Mouse (Mus musculus) midbrain, embryonic 10.5 days (tissue): ENCODE results near the gene Muc2. TPM values are rescaled to one million over a fixed set of nuclear protein-coding genes. Genes with fewer than 3 reads are reported as not detected.

Experiments used
- DNase-seq: peaks from one replicate; pipeline ENCODE4 v3.0.0-alpha.2; 2017; ENCODE audit warnings: low spot score
- H3K27ac ChIP-seq: fragments of 300-500 bp; sonication (generic); replicated peaks from 2 replicates; pipeline ENCODE4 v1.5.1; 2016; ENCODE audit warnings: mild to moderate bottlenecking
- H3K27me3 ChIP-seq: fragments of 300-500 bp; sonication (generic); 2 replicates; pipeline ENCODE4 v1.6.1; 2016; ENCODE audit warnings: low read depth, mild to moderate bottlenecking; ENCODE audit not compliant: poor library complexity, severe bottlenecking
- H3K36me3 ChIP-seq: fragments of 300-500 bp; sonication (generic); 2 replicates; pipeline ENCODE4 v1.6.1; 2016; ENCODE audit warnings: mild to moderate bottlenecking, moderate library complexity
- H3K4me1 ChIP-seq: fragments of 300-500 bp; sonication (generic); 2 replicates; pipeline ENCODE4 v1.6.1; 2016
- H3K4me3 ChIP-seq: fragments of 300-500 bp; sonication (generic); 2 replicates; pipeline ENCODE4 v1.5.1; 2016; ENCODE audit warnings: mild to moderate bottlenecking, moderate library complexity
- H3K9me3 ChIP-seq: fragments of 300-500 bp; sonication (generic); replicated peaks from 2 replicates; pipeline ENCODE4 v1.6.1; 2016; ENCODE audit warnings: mild to moderate bottlenecking
- WGBS: fragments of 180-500 bp; shearing (Covaris S2); methylation state at CpG from one replicate; pipeline ENCODE4 v1.1.7; 2016; 5-methylcytosine and 5-hydroxymethylcytosine counted together
- polyA plus RNA-seq: library from polyadenylated mRNA; unstranded; fragments of >200 nt; fragmentation: Nextera tagmentation; extraction: Ambion mirVana; gene quantifications from 2 replicates; pipeline ENCODE4 v1.2.1, GENCODE M21; 2016

Gene Muc2
- polyA plus RNA-seq, 1 experiment from 2014 or later: 0.21 TPM

GRCm38 (mm10) chr7:141678922-141679321, 11.2 kb upstream of the Muc2 start:
- Histone ChIP-seq H3K27ac (no peak overlapping the region), H3K4me1 (peaks cover 4% of the 10 kb centered on the region; the same call in 1 of the 2 replicates), H3K9me3 (no peaks in the 10 kb centered on the region), H3K27me3 (no peaks in the 10 kb centered on the region), H3K36me3 (no peaks in the 10 kb centered on the region), H3K4me3 (no peak overlapping the region)
- no peak for DNase-seq
- 85% methylated on average over 4 of the region's 4 CpGs for WGBS

DNA sequence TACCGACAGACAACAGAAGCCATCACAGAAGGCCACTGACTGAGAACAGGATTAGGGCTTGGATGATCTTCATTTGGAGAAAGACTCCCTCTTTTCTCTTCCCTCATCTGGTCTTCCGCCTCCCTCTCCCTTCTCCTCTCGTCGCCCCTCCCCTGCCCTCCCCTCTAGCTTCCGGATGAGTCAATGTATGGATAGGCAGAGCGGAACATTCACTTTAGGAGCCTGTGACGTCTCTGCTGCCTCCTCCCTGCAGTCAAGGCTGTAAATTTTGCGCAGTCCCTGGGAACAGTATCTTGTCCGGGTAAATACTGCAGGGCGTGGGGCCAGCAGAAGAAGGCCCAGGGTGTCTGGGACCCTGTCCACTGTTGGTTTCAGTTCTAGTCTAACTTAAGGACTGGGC, 2.8 kb upstream of the Muc2 start:
- Histone ChIP-seq H3K4me1 (peaks cover 25% of the 10 kb centered on the region), H3K36me3 (no peaks in the 10 kb centered on the region), H3K4me3 (no peak overlapping the region), H3K27me3 (no peaks in the 10 kb centered on the region), H3K27ac (no peak overlapping the region), H3K9me3 (no peaks in the 10 kb centered on the region)
- WGBS: 62% methylated on average over 10 of the region's 10 CpGs
- DNase-seq: no peak

GRCm38 (mm10) chr7:141693591-141694273, 3.6 kb downstream of the Muc2 start:
- no peaks in the 10 kb centered on the region for H3K36me3 ChIP-seq
- peaks cover 15% of the 10 kb centered on the region; the same call in 1 of the 2 replicates for H3K27me3 ChIP-seq
- peak overlapping the region; percentile 31 for H3K4me3 ChIP-seq
- no peak overlapping the region for H3K27ac ChIP-seq
- peak; percentile 25 for DNase-seq
- 63% methylated on average over 30 of the region's 30 CpGs for WGBS
- peaks cover 23% of the 10 kb centered on the region for H3K4me1 ChIP-seq
- no peaks in the 10 kb centered on the region for H3K9me3 ChIP-seq

DNA sequence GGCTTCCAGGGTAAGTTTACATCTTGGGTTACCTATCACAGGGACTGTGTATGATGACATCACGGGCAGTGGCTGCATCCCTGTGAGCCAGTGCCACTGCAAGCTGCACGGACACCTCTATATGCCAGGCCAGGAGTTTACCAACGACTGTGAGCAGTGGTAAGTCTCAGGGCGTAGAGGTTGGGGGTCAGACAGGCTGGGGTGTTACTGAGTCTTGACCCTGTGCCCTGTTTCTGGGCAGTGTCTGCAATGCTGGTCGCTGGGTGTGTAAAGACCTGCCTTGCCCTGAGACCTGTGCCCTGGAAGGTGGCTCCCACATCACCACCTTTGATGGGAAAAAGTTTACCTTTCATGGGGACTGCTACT, 4.1 kb downstream of the Muc2 start:
- Histone ChIP-seq H3K9me3 (no peaks in the 10 kb centered on the region), H3K4me3 (no peak overlapping the region), H3K27me3 (peaks cover 15% of the 10 kb centered on the region; the same call in 1 of the 2 replicates), H3K27ac (no peak overlapping the region), H3K36me3 (no peaks in the 10 kb centered on the region), H3K4me1 (peaks cover 20% of the 10 kb centered on the region)
- 91% methylated on average over 5 of the region's 5 CpGs for WGBS
- DNase-seq: no peak

DNA sequence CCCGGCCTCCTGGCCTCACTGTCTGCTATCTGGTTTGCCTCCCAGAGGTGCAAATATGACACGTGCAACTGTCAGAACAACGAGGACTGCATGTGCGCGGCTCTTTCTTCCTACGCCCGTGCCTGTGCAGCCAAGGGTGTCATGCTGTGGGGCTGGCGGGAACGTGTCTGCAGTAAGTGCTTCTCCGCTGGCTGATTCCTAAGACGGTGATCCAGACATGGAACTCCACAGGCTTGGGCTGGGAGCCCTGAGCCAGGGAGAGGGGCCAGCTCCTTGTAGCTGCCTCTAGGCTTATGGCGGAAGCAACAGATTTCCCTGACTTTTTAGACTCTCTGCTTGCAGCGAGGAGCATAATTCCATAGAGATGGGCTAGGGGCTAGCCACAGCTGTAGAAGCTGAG, 6.4 kb downstream of the Muc2 start:
- H3K36me3 ChIP-seq: no peaks in the 10 kb centered on the region
- H3K27me3 ChIP-seq: peaks cover 15% of the 10 kb centered on the region; the same call in 1 of the 2 replicates
- DNase-seq: no peak
- H3K9me3 ChIP-seq: no peaks in the 10 kb centered on the region
- 0 out of 2 replicates have a peak overlapping the region, but pooled peaks have one; percentile 9 for H3K27ac ChIP-seq
- WGBS: 83% methylated on average over 13 of the region's 13 CpGs
- no peak overlapping the region for H3K4me3 ChIP-seq
- H3K4me1 ChIP-seq: peaks cover 8% of the 10 kb centered on the region

GRCm38 (mm10) chr7:141699556-141700220, 9.5 kb downstream of the Muc2 start:
- Histone ChIP-seq H3K27me3 (no peaks in the 10 kb centered on the region), H3K27ac (no peak overlapping the region), H3K36me3 (no peaks in the 10 kb centered on the region), H3K9me3 (no peaks in the 10 kb centered on the region), H3K4me1 (no peaks in the 10 kb centered on the region), H3K4me3 (no peak overlapping the region)
- 86% methylated on average over 8 of the region's 8 CpGs for WGBS
- no peak for DNase-seq

DNA sequence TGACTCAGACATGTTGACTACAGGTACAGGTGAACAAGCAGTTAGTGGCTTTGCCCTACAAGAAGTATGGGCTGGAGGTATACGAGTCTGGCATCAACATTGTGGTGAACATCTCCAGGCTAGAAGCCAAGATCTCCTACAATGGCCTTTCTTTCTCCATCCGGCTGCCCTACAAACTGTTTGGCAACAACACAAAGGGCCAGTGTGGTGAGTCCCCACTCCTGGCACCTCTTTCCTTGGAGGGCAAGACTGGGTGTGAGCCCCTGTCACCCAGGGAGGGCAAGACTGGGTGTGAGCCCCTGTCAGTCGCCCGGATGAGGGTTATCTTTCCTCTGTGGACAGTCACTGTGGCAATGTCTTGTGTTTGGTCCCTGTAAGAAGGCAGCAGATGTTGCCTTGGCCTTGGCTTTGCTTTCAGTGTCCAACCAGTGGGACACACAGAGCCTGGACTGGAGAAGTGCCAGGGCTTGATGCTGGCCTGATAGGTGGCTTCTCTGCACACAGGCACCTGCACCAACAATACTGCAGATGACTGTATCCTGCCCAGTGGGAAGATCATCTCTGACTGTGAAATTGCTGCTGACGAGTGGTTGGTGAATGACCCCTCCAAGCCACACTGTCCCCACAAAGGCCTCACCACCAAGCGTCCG, 57.4 kb downstream of the Muc2 start:
- DNase-seq: no peak
- Histone ChIP-seq H3K9me3 (no peaks in the 10 kb centered on the region), H3K4me1 (no peaks in the 10 kb centered on the region), H3K4me3 (no peak overlapping the region), H3K27me3 (no peaks in the 10 kb centered on the region), H3K36me3 (no peaks in the 10 kb centered on the region), H3K27ac (no peak overlapping the region)
- WGBS: 87% methylated on average over 7 of the region's 7 CpGs

GRCm38 (mm10) chr7:141752513-141752912, 62.4 kb downstream of the Muc2 start:
- H3K27me3 ChIP-seq: no peaks in the 10 kb centered on the region
- H3K27ac ChIP-seq: no peak overlapping the region
- DNase-seq: no peak
- H3K4me3 ChIP-seq: no peak overlapping the region
- H3K9me3 ChIP-seq: no peaks in the 10 kb centered on the region
- WGBS: 86% methylated on average over 6 of the region's 6 CpGs
- H3K4me1 ChIP-seq: no peaks in the 10 kb centered on the region
- H3K36me3 ChIP-seq: no peaks in the 10 kb centered on the region

GRCm38 (mm10) chr7:141755831-141756230, 65.7 kb downstream of the Muc2 start:
- no peaks in the 10 kb centered on the region for H3K9me3 ChIP-seq
- H3K27ac ChIP-seq: no peak overlapping the region
- no peak overlapping the region for H3K4me3 ChIP-seq
- H3K36me3 ChIP-seq: no peaks in the 10 kb centered on the region
- no peaks in the 10 kb centered on the region for H3K27me3 ChIP-seq
- peak; percentile 67 for DNase-seq
- H3K4me1 ChIP-seq: no peaks in the 10 kb centered on the region
- 60% methylated on average over 4 of the region's 4 CpGs for WGBS

GRCm38 (mm10) chr7:141758291-141758690, 68.2 kb downstream of the Muc2 start:
- no peaks in the 10 kb centered on the region for H3K4me1 ChIP-seq
- 82% methylated on average over 4 of the region's 4 CpGs for whole genome bisulfite sequencing
- H3K27ac ChIP-seq: no peak overlapping the region
- H3K9me3 ChIP-seq: no peaks in the 10 kb centered on the region
- no peak for DNase-seq
- H3K27me3 ChIP-seq: no peaks in the 10 kb centered on the region
- H3K4me3 ChIP-seq: no peak overlapping the region
- H3K36me3 ChIP-seq: no peaks in the 10 kb centered on the region

DNA sequence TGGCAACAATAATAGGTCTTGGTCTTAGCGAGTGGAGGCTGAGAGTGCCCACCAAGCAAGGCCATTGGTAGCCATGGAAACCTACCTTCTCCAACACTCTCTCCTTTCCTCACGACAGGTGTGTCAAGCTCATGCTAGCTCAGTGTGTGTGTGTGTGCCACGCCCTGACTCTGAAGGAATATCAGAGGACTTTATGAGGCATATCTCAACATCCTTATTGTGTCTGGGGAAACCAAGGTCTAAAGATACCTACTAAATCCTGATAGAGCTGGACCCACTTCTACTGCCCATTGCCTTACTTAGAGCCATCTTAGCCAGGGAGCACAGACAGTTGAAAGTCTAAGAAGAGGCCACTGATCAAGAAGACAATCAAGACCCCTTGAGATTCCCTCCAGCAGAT, 80.4 kb downstream of the Muc2 start:
- no peak for DNase-seq
- no peaks in the 10 kb centered on the region for H3K9me3 ChIP-seq
- H3K4me3 ChIP-seq: no peak overlapping the region
- peaks cover 16% of the 10 kb centered on the region for H3K4me1 ChIP-seq
- WGBS: 88% methylated on average over 3 of the region's 3 CpGs
- H3K36me3 ChIP-seq: no peaks in the 10 kb centered on the region
- no peak overlapping the region for H3K27ac ChIP-seq
- H3K27me3 ChIP-seq: no peaks in the 10 kb centered on the region

DNA sequence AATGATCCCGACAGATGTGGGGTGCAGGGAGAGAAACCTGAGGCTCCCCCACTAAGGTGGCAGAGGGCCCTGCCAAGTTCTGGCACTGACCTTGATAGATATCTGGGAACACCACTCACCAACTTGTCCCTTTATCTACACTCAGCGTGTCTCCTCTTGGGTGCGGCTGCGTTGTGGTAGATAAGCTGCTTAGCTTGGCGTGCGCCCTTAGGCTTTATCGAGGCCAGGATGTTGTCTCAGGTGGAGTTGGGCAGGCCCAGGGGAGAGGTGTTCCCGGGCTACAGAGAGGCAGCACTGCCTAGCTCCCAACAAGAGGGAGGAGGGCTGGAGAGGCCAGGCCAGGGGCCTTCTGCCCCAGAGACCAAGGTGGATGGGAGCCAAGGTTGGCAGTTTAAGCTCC, 80.8 kb downstream of the Muc2 start:
- Histone ChIP-seq H3K27me3 (no peaks in the 10 kb centered on the region), H3K4me1 (peaks cover 16% of the 10 kb centered on the region), H3K36me3 (no peaks in the 10 kb centered on the region), H3K9me3 (no peaks in the 10 kb centered on the region), H3K27ac (no peak overlapping the region), H3K4me3 (no peak overlapping the region)
- 85% methylated on average over 8 of the region's 8 CpGs for WGBS
- DNase-seq: no peak

DNA sequence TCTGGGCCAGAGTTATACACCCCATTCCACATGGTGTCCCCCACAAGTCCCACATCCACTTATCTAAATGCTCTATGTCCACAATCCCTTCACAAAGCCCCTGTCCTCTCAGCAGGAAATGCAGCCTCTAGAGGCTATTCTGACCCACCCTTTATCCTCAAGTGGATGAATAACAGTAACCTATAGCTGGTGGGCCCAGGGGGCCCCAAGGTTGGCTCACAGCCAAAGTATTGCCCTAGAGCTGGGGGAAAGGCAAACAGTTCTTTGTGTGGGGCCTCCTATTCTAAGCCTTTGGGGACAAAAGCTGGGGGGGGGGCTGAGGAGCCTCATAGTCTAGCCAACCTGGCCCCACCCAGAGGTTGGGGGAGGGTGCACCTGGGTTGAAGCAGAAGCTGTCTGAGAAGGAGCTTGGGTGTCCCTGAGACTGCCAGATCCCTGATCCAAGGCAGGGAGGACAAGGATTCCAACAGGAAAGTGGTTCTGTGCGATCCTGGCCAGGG, 82.0 kb downstream of the Muc2 start:
- Histone ChIP-seq H3K4me1 (peaks cover 16% of the 10 kb centered on the region), H3K27me3 (no peaks in the 10 kb centered on the region), H3K36me3 (no peaks in the 10 kb centered on the region), H3K9me3 (no peaks in the 10 kb centered on the region), H3K27ac (peak overlapping the region; percentile 49), H3K4me3 (no peak overlapping the region)
- 59% methylated on average over 1 of the region's 1 CpGs for WGBS
- no peak for DNase-seq
